In genomic region chr8:115159711-115160374, GRCm38 (mm10) we compare ENCODE assay signal across 8 mouse cellular contexts.
DNase-seq lines count a peak whose midpoint lies in the region; ATAC-seq lines count a peak whose summit lies in the region.

No protein-coding gene starts in this region.

- peak overlapping the region; percentile 46 for H3K4me3 ChIP-seq in intestine, embryonic 16.5 days (ENCODE audit: low read length)
- H3K4me3 ChIP-seq in liver, embryonic 11.5 days (ENCODE audit: low read depth, low read length): peak overlapping the region; percentile 39
- H3K4me3 ChIP-seq in midbrain, embryonic 16.5 days (ENCODE audit: low read depth, low read length): peak overlapping the region; percentile 26

- peak; percentile 52 to 57 for DNase-seq in right cerebral cortex, postnatal 10 days (ENCODE audit: low spot score in 2 of 2)
- DNase-seq in right cerebral cortex, postnatal 14 days: no peak
- DNase-seq in liver, embryonic 11.5 days (ENCODE audit: low spot score): no peak
- peak; percentile 44 for DNase-seq in thymus, postnatal 25 days

- ATAC-seq in common myeloid progenitor, adult 5-6 weeks (replicated peaks; ENCODE audit: low read depth, poor library complexity, severe bottlenecking): peak; percentile 79
- ATAC-seq in granulocyte monocyte progenitor cell, adult 5-6 weeks (replicated peaks; ENCODE audit: poor library complexity, severe bottlenecking): peak; percentile 55
- peak; percentile 52 for ATAC-seq in intestine, embryonic 16.5 days
- no peak; the same call in 1 of the 2 replicates for ATAC-seq in liver, embryonic 11.5 days (replicated peaks; ENCODE audit: low FRiP score)
- ATAC-seq in midbrain, embryonic 16.5 days: no peak; the same call in 1 of the 2 replicates

- H3K4me1 ChIP-seq in intestine, embryonic 16.5 days (ENCODE audit: control insufficient read depth, insufficient read depth, low read length): peaks cover 15% of the 10 kb centered on the region
- peaks cover 8% of the 10 kb centered on the region; the same call in 1 of the 2 replicates for H3K4me1 ChIP-seq in liver, embryonic 11.5 days (replicated peaks; ENCODE audit: control insufficient read depth, insufficient read depth, low read length)
- peaks cover 25% of the 10 kb centered on the region for H3K4me1 ChIP-seq in midbrain, embryonic 16.5 days (ENCODE audit: control insufficient read depth, insufficient read depth, low read length)

- H3K9me3 ChIP-seq in intestine, embryonic 16.5 days (ENCODE audit: control insufficient read depth, low read length): no peaks in the 10 kb centered on the region
- no peaks in the 10 kb centered on the region for H3K9me3 ChIP-seq in liver, embryonic 11.5 days (ENCODE audit: control insufficient read depth, low read length)
- H3K9me3 ChIP-seq in midbrain, embryonic 16.5 days (replicated peaks; ENCODE audit: control insufficient read depth, low read length, poor library complexity, severe bottlenecking): no peaks in the 10 kb centered on the region

- WGBS in intestine, embryonic 16.5 days: 7% methylated on average over 22 of the region's 22 CpGs
- 13% methylated on average over 22 of the region's 22 CpGs for WGBS in liver, embryonic 11.5 days
- WGBS in midbrain, embryonic 16.5 days: 3% methylated on average over 22 of the region's 22 CpGs

- H3K4me2 ChIP-seq in intestine, embryonic 16.5 days (ENCODE audit: low read depth, low read length): peak overlapping the region; percentile 69
- H3K4me2 ChIP-seq in liver, embryonic 11.5 days: peak overlapping the region; percentile 66
- H3K4me2 ChIP-seq in midbrain, embryonic 16.5 days (ENCODE audit: low read length): peak overlapping the region; percentile 43

- peak overlapping the region; percentile 6; the same call in 1 of the 2 replicates for H3K27ac ChIP-seq in intestine, embryonic 16.5 days (ENCODE audit: low read length)
- no peak overlapping the region for H3K27ac ChIP-seq in liver, embryonic 11.5 days (ENCODE audit: low read depth, low read length)
- H3K27ac ChIP-seq in midbrain, embryonic 16.5 days (ENCODE audit: low read length): no peak overlapping the region

- peak overlapping the region; percentile 63 for H3K9ac ChIP-seq in intestine, embryonic 16.5 days (ENCODE audit: low read depth, low read length)
- peak overlapping the region; percentile 38 for H3K9ac ChIP-seq in liver, embryonic 11.5 days (ENCODE audit: low read depth, low read length)
- H3K9ac ChIP-seq in midbrain, embryonic 16.5 days (ENCODE audit: low read depth, low read length): peak overlapping the region; percentile 6; the same call in 1 of the 2 replicates

- H3K27me3 ChIP-seq in intestine, embryonic 16.5 days (replicated peaks; ENCODE audit: control insufficient read depth, insufficient read depth, low read length): no peaks in the 10 kb centered on the region; the same call in 1 of the 2 replicates
- H3K27me3 ChIP-seq in liver, embryonic 11.5 days (replicated peaks; ENCODE audit: control insufficient read depth, insufficient read depth, low read length): peaks cover 18% of the 10 kb centered on the region
- peaks cover 3% of the 10 kb centered on the region; the same call in 1 of the 2 replicates for H3K27me3 ChIP-seq in midbrain, embryonic 16.5 days (ENCODE audit: control insufficient read depth, insufficient read depth, low read depth, low read length)

- no peaks in the 10 kb centered on the region for H3K36me3 ChIP-seq in intestine, embryonic 16.5 days (ENCODE audit: control insufficient read depth, insufficient read depth, low read length)
- H3K36me3 ChIP-seq in liver, embryonic 11.5 days (ENCODE audit: control insufficient read depth, insufficient read depth, low read length): no peaks in the 10 kb centered on the region
- H3K36me3 ChIP-seq in midbrain, embryonic 16.5 days (ENCODE audit: control insufficient read depth, insufficient read depth, low read length): no peaks in the 10 kb centered on the region

Comparison
In these comparisons a context has a peak if more than half of its experiments do, and no peak if none do; other contexts are left out.
1. DNase-seq: peak in right cerebral cortex, postnatal 10 days (2 of 2) and thymus, postnatal 25 days (single experiment); none in right cerebral cortex, postnatal 14 days (single experiment) and liver, embryonic 11.5 days (single experiment).
2. ATAC-seq: peak in common myeloid progenitor, adult 5-6 weeks (single experiment), granulocyte monocyte progenitor cell, adult 5-6 weeks (single experiment) and intestine, embryonic 16.5 days (single experiment); none in liver, embryonic 11.5 days (single experiment) and midbrain, embryonic 16.5 days (single experiment).
3. H3K9ac ChIP-seq: peak in every context shown above with its lines; median percentile 63 in intestine, embryonic 16.5 days; 38 in liver, embryonic 11.5 days; 6 in midbrain, embryonic 16.5 days.
4. Peak in every context shown above with its lines, with median percentiles within 50 percentile points of each other: H3K4me2 ChIP-seq and H3K4me3 ChIP-seq.